Mouse (Mus musculus): Measurements from ENCODE around the gene Cage1.

DNA sequence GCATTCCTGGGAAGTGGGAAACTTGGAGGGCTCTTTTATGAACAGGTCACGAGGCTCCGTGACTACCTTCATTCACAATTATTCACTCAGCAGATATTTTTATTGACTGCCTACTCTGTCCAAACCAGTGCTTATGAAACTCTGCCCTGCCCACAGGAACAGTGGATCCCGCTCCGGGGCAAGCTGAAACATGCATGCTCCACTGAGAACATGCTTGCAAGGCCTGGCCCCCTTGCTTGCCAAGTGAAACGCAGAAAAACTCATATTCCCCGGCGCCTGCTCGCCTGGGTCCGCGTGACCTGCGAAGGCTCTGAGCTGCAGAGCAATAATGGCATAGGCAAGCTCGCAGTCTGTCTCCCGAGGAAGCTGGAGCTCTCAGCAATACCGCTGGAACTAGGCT lies 43.9 kb upstream of the Cage1 start:
- TF ChIP-seq EP300 (IDR thresholded peaks at IDR 0.05; ENCODE audit: low read depth) (no peak), CTCF (IDR thresholded peaks at IDR 0.05; ENCODE audit: low read depth) (no peak)
